Mouse (Mus musculus): ENCODE data around the gene Angptl2.

GRCm38 (mm10) chr2:33244880-33245279, 29.0 kb downstream of the Angptl2 start:
- TF ChIP-seq CTCF (IDR thresholded peaks at IDR 0.05; ENCODE audit: low read depth, low read length) (no peak), POLR2A (IDR thresholded peaks at IDR 0.05; ENCODE audit: borderline replicate concordance, low read depth, low read length) (no peak)

Data from bone marrow macrophage, adult 2 months (primary cell).